Mouse (Mus musculus) lung, postnatal 0 days (tissue): ENCODE measurements around the gene Magix. TPM values are rescaled to one million over a fixed set of nuclear protein-coding genes. Genes with fewer than 3 reads are reported as not detected.

Source experiments
- ATAC-seq: fragments of 200-750 bp; cut with Nextera tagmentation; 2 replicates; pipeline ENCODE4 v1.8.0; 2017; ENCODE audit warnings: moderate library complexity
- DNase-seq: peaks from one replicate; pipeline ENCODE4 v3.0.0-alpha.2; 2016; ENCODE audit warnings: low spot score
- H3K27ac ChIP-seq: fragments of 300-500 bp; sonication (generic); 2 replicates; pipeline ENCODE4 v1.5.1; 2014; ENCODE audit warnings: antibody characterized with exemption, mild to moderate bottlenecking, low read length, mixed read lengths
- H3K27me3 ChIP-seq: fragments of 300-500 bp; sonication (generic); replicated peaks from 2 replicates; pipeline ENCODE4 v1.6.1; 2014; ENCODE audit warnings: low read length, mixed read lengths; ENCODE audit not compliant: insufficient read depth
- H3K36me3 ChIP-seq: fragments of 300-500 bp; sonication (generic); 2 replicates; pipeline ENCODE4 v1.6.1; 2014; ENCODE audit warnings: low read length, mixed read lengths; ENCODE audit not compliant: insufficient read depth
- H3K4me1 ChIP-seq: fragments of 300-500 bp; sonication (generic); 2 replicates; pipeline ENCODE4 v1.6.1; 2014; ENCODE audit warnings: antibody characterized with exemption, low read depth, low read length, mixed read lengths; ENCODE audit not compliant: insufficient read depth
- H3K4me2 ChIP-seq: fragments of 300-500 bp; sonication (generic); replicated peaks from 2 replicates; pipeline ENCODE4 v1.6.1; 2014; ENCODE audit warnings: low read depth, mild to moderate bottlenecking, low read length, moderate library complexity, mixed read lengths
- H3K4me3 ChIP-seq: fragments of 300-500 bp; sonication (generic); 2 replicates; pipeline ENCODE4 v1.5.1; 2014; ENCODE audit warnings: low read depth, low read length
- H3K9ac ChIP-seq: fragments of 300-500 bp; sonication (generic); replicated peaks from 2 replicates; pipeline ENCODE4 v1.6.1; 2014; ENCODE audit warnings: low read depth, mild to moderate bottlenecking
- H3K9me3 ChIP-seq: fragments of 300-500 bp; sonication (generic); 2 replicates; pipeline ENCODE4 v1.6.1; 2016; ENCODE audit warnings: low read length, mixed read lengths
- CTCF ChIP-seq: IDR thresholded peaks from 2 replicates; pipeline ENCODE4 v1.5.1; 2016; ENCODE audit warnings: antibody characterized with exemption, mild to moderate bottlenecking
- EP300 ChIP-seq: IDR thresholded peaks from 2 replicates; pipeline ENCODE4 v1.6.1; 2016; ENCODE audit warnings: antibody characterized with exemption, mild to moderate bottlenecking, control low read depth
- WGBS: fragments of 180-500 bp; shearing (Covaris S2); extraction: QIAGEN DNeasy Blood & Tissue Kit; methylation state at CpG from one replicate; pipeline ENCODE4 v1.1.7; 2014; 5-methylcytosine and 5-hydroxymethylcytosine counted together
- polyA plus RNA-seq: library from polyadenylated mRNA; unstranded; fragments of >200 nt; fragmentation: Nextera tagmentation; extraction: Ambion mirVana; gene quantifications from 2 replicates; pipeline ENCODE4 v1.2.1, GENCODE M21; 2015

Gene Magix
- polyA plus RNA-seq, 1 experiment from 2014 or later: 3.5 TPM

GRCm38 (mm10) chrX:7658785-7659589, 22.1 kb downstream of the Magix start:
- 43% methylated on average over 11 of the region's 11 CpGs for WGBS
- H3K27me3 ChIP-seq: no peaks in the 10 kb centered on the region
- ATAC-seq (peak; percentile 32; the same call in 1 of the 2 replicates), DNase-seq (no peak)
- peak overlapping the region; percentile 39; the same call in 1 of the 2 replicates for H3K4me3 ChIP-seq
- H3K36me3 ChIP-seq: no peaks in the 10 kb centered on the region
- H3K4me1 ChIP-seq: no peaks in the 10 kb centered on the region
- H3K9ac ChIP-seq: no peak overlapping the region
- peak overlapping the region; percentile 52 for H3K4me2 ChIP-seq
- H3K9me3 ChIP-seq: no peaks in the 10 kb centered on the region
- H3K27ac ChIP-seq: peak overlapping the region; percentile 57; the same call in 1 of the 2 replicates
- TF ChIP-seq EP300: no peak
- TF ChIP-seq CTCF: no peak

- H3K4me1 ChIP-seq: no peaks in the 10 kb centered on the region
- H3K4me3 ChIP-seq: peak overlapping the region; percentile 39
- DNase-seq: peak; percentile 67
- no peaks in the 10 kb centered on the region for H3K36me3 ChIP-seq
- H3K27ac ChIP-seq: peak overlapping the region; percentile 68
- TF ChIP-seq EP300 (no peak), CTCF (no peak)
- H3K4me2 ChIP-seq: peak overlapping the region; percentile 52
- H3K9me3 ChIP-seq: no peaks in the 10 kb centered on the region
- 10% methylated on average over 9 of the region's 15 CpGs for WGBS
- H3K27me3 ChIP-seq: no peaks in the 10 kb centered on the region
- ATAC-seq: peak; percentile 76
- H3K9ac ChIP-seq: no peak overlapping the region
Observed at GRCm38 (mm10) chrX:7658031-7658784, 22.8 kb downstream of the Magix start.

GRCm38 (mm10) chrX:7657221-7657639, 23.8 kb downstream of the Magix start, which contains the start of gene Prickle3:
Gene Prickle3 (plus strand): TSS chrX:7657260.
- TF ChIP-seq EP300 (no peak), CTCF (no peak)
- Histone ChIP-seq H3K4me1 (no peaks in the 10 kb centered on the region), H3K9me3 (no peaks in the 10 kb centered on the region), H3K4me2 (peak within 1 kb of the TSS; percentile 52), H3K27me3 (no peaks in the 10 kb centered on the region), H3K27ac (peak within 1 kb of the TSS; percentile 68), H3K4me3 (peak within 1 kb of the TSS; percentile 39), H3K9ac (peak within 1 kb of the TSS; percentile 24), H3K36me3 (no peaks in the 10 kb centered on the region)
- DNase-seq (peak; percentile 59), ATAC-seq (peak; percentile 77)
- 22% methylated on average over 26 of the region's 26 CpGs for WGBS

- peak overlapping the region; percentile 84 for H3K27ac ChIP-seq
- DNase-seq (peak; percentile 98), ATAC-seq (peak; percentile 97)
- H3K4me2 ChIP-seq: peak overlapping the region; percentile 47
- H3K36me3 ChIP-seq: no peaks in the 10 kb centered on the region
- 10% methylated on average over 25 of the region's 25 CpGs for WGBS
- no peaks in the 10 kb centered on the region for H3K4me1 ChIP-seq
- H3K9me3 ChIP-seq: no peaks in the 10 kb centered on the region
- H3K9ac ChIP-seq: peak overlapping the region; percentile 36
- H3K27me3 ChIP-seq: no peaks in the 10 kb centered on the region
- H3K4me3 ChIP-seq: peak overlapping the region; percentile 36
- peak; percentile 57 for TF ChIP-seq CTCF
- TF ChIP-seq EP300: peak; percentile 82
Observed at GRCm38 (mm10) chrX:7648671-7649304, 32.3 kb downstream of the Magix start.

GRCm38 (mm10) chrX:7645349-7645748, 35.7 kb downstream of the Magix start:
- Histone ChIP-seq H3K4me1 (no peaks in the 10 kb centered on the region), H3K4me2 (no peak overlapping the region), H3K9ac (no peak overlapping the region), H3K27me3 (no peaks in the 10 kb centered on the region), H3K4me3 (no peak overlapping the region), H3K36me3 (no peaks in the 10 kb centered on the region), H3K9me3 (no peaks in the 10 kb centered on the region), H3K27ac (no peak overlapping the region)
- TF ChIP-seq CTCF (peak; percentile 70), EP300 (no peak)
- ATAC-seq (no peak), DNase-seq (peak; percentile 77)
- WGBS: 12% methylated on average over 5 of the region's 5 CpGs

- Histone ChIP-seq H3K4me3 (no peak overlapping the region), H3K36me3 (no peaks in the 10 kb centered on the region), H3K9ac (no peak overlapping the region), H3K27me3 (no peaks in the 10 kb centered on the region), H3K9me3 (no peaks in the 10 kb centered on the region), H3K4me2 (no peak overlapping the region), H3K27ac (no peak overlapping the region), H3K4me1 (no peaks in the 10 kb centered on the region)
- 38% methylated on average over 12 of the region's 12 CpGs for WGBS
- DNase-seq (no peak), ATAC-seq (no peak)
- TF ChIP-seq EP300 (no peak), CTCF (no peak)
Observed at GRCm38 (mm10) chrX:7640785-7641184, 40.3 kb downstream of the Magix start.
